Mouse (Mus musculus) lung, embryonic 15.5 days (tissue): Measurements from ENCODE around the gene Med19. TPM values are rescaled to one million over a fixed set of nuclear protein-coding genes. Genes with fewer than 3 reads are reported as not detected.
"Not testable (repeated sequence)": the region's sequence is repeated elsewhere in the genome, so short reads cannot be mapped to it uniquely, and the experiment has no call there.

Experiments
- ATAC-seq: fragments of 200-750 bp; cut with Nextera tagmentation; 2 replicates; pipeline ENCODE4 v1.8.0; 2017; ENCODE audit warnings: moderate number of reproducible peaks, borderline replicate concordance; ENCODE audit not compliant: low FRiP score, low TSS enrichment; ENCODE audit errors: extremely low read depth
- H3K27ac ChIP-seq: fragments of 300-500 bp; sonication (generic); 2 replicates; pipeline ENCODE4 v1.5.1; 2015; ENCODE audit warnings: moderate library complexity, mild to moderate bottlenecking, inconsistent platforms
- H3K27me3 ChIP-seq: fragments of 300-500 bp; sonication (generic); 2 replicates; pipeline ENCODE4 v1.6.1; 2015; ENCODE audit warnings: inconsistent platforms
- H3K36me3 ChIP-seq: fragments of 300-500 bp; sonication (generic); 2 replicates; pipeline ENCODE4 v1.6.1; 2015; ENCODE audit warnings: inconsistent platforms
- H3K4me1 ChIP-seq: fragments of 300-500 bp; sonication (generic); 2 replicates; pipeline ENCODE4 v1.6.1; 2015; ENCODE audit warnings: inconsistent platforms
- H3K4me2 ChIP-seq: fragments of 300-500 bp; sonication (generic); 2 replicates; pipeline ENCODE4 v1.6.1; 2015; ENCODE audit warnings: inconsistent platforms, mild to moderate bottlenecking, moderate library complexity
- H3K4me3 ChIP-seq: fragments of 300-500 bp; sonication (generic); 2 replicates; pipeline ENCODE4 v1.5.1; 2015; ENCODE audit warnings: mild to moderate bottlenecking, inconsistent platforms
- H3K9ac ChIP-seq: fragments of 300-500 bp; sonication (generic); 2 replicates; pipeline ENCODE4 v1.6.1; 2015; ENCODE audit warnings: inconsistent platforms
- H3K9me3 ChIP-seq: fragments of 300-500 bp; sonication (generic); 2 replicates; pipeline ENCODE4 v1.6.1; 2016; ENCODE audit warnings: inconsistent platforms
- WGBS: fragments of 180-500 bp; shearing (Covaris S2); methylation state at CpG from one replicate; pipeline ENCODE4 v1.1.7; 2015; 5-methylcytosine and 5-hydroxymethylcytosine counted together
- polyA plus RNA-seq: library from polyadenylated mRNA; unstranded; fragments of >200 nt; fragmentation: Nextera tagmentation; extraction: Ambion mirVana; gene quantifications from 2 replicates; pipeline ENCODE4 v1.2.1, GENCODE M21; 2015

Gene Med19
- polyA plus RNA-seq, 1 experiment from 2014 or later: 38.0 TPM

DNA sequence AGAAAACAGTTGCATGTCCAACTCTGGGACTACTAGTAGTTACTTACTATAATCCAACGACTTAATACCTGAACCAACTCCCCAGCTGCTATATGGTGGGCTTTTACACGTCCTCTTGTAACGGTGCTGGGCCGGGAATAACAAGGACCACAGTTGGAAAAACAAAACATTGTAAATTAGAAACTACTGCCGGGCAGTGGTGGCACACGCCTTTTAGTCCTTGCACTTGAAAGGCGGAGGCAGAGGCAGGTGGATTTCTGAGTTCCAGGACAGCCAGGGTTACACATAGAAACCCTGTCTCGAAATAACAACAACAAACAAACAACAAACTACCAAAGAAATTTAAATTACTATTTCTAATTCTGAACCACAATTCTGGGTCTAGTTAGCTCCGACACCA, 48.5 kb downstream of the Med19 start:
- Histone ChIP-seq H3K4me2 (peak overlapping the region; percentile 85), H3K27ac (0 out of 2 replicates have a peak overlapping the region, but pooled peaks have one; percentile 82), H3K4me3 (peak overlapping the region; percentile 63), H3K36me3 (peaks cover 16% of the 10 kb centered on the region), H3K9ac (peak overlapping the region; percentile 56), H3K9me3 (no peaks in the 10 kb centered on the region), H3K4me1 (peaks cover 15% of the 10 kb centered on the region), H3K27me3 (no peaks in the 10 kb centered on the region)
- peak; percentile 9; the same call in 1 of the 2 replicates for ATAC-seq
- 5% methylated on average over 9 of the region's 9 CpGs for WGBS

DNA sequence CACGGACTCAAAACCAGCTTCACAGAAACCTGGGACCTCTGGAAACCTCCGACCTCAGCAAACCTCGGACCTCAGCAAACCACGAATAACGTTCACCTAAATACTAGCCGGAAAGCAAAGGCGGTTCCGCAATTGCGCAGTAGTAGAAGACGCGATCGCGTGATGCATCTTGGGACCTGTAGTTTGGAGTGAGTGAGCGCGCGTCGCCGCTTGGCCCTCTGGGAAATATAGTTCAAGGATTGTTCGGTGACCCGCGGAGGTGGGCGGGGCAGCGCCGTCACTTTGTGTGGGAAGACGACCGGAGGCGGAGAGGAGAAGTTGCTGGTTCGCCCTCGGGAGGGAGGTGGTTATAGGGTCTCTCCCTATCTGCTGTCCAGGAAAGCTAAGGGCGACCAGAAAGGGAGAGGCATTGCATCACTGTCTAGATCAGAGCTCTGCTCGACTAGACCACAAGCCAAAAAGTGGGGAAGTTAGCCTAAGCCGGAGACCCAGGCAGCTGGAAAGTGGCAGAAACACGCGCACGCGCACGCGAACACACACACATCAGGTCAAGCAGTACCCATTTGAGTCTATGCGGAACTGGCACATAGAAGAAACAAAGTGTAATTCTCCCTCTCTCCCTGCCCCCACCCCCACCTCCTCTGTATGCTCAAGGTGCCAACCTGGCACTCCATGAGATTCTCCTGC, 49.1 kb downstream of the Med19 start, which contains the start of gene Clp1:
TSS of gene Clp1 (minus strand) at position 179 of the 687 bp plus-strand sequence.
- Histone ChIP-seq H3K27ac (peak within 1 kb of the TSS; percentile 82), H3K4me2 (peak within 1 kb of the TSS; percentile 85), H3K9me3 (no peaks in the 10 kb centered on the region), H3K36me3 (peaks cover 14% of the 10 kb centered on the region), H3K27me3 (no peaks in the 10 kb centered on the region), H3K4me1 (peaks cover 15% of the 10 kb centered on the region), H3K9ac (peak within 1 kb of the TSS; percentile 56), H3K4me3 (peak within 1 kb of the TSS; percentile 63)
- WGBS: under 1% methylated on average over 39 of the region's 39 CpGs
- ATAC-seq: peak; percentile 97

DNA sequence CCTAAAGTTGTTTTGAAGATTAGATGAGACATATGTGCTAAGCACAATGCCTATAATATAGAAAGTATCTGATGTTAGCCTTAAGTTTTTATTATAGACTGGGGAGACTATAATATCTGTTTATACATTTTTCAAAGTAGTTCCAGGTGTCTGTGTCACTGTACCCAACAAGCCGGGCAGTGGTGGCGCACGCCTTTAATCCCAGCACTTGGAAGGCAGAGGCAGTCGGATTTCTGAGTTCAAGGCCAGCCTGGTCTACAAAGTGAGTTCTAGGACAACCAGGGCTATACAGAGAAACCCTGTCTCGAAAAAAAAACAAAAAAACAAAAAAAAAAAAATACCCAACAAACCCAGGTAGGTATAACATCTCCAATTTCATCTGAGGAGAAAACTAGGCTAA, 50.0 kb downstream of the Med19 start:
- WGBS: 79% methylated on average over 5 of the region's 5 CpGs
- H3K9me3 ChIP-seq, H3K9ac ChIP-seq, ATAC-seq, H3K27me3 ChIP-seq, H3K4me2 ChIP-seq, H3K27ac ChIP-seq, H3K4me3 ChIP-seq: not testable (repeated sequence)
- Histone ChIP-seq H3K36me3 (peaks cover 13% of the 10 kb centered on the region), H3K4me1 (peaks cover 15% of the 10 kb centered on the region)

- H3K4me2 ChIP-seq: no peak overlapping the region
- peaks cover 16% of the 10 kb centered on the region; the same call in 1 of the 2 replicates for H3K27me3 ChIP-seq
- no peak overlapping the region for H3K4me3 ChIP-seq
- peaks cover 26% of the 10 kb centered on the region for H3K4me1 ChIP-seq
- no peaks in the 10 kb centered on the region for H3K36me3 ChIP-seq
- ATAC-seq: no peak
- H3K27ac ChIP-seq: no peak overlapping the region
- 75% methylated on average over 3 of the region's 3 CpGs for WGBS
- no peaks in the 10 kb centered on the region for H3K9me3 ChIP-seq
- H3K9ac ChIP-seq: no peak overlapping the region
Observed at GRCm38 (mm10) chr2:84731206-84731605, 53.0 kb downstream of the Med19 start.

- no peaks in the 10 kb centered on the region for H3K9me3 ChIP-seq
- no peak for ATAC-seq
- no peak overlapping the region for H3K4me2 ChIP-seq
- H3K9ac ChIP-seq: no peak overlapping the region
- WGBS: 56% methylated on average over 1 of the region's 1 CpGs
- peaks cover 33% of the 10 kb centered on the region for H3K4me1 ChIP-seq
- no peak overlapping the region for H3K27ac ChIP-seq
- H3K27me3 ChIP-seq: peaks cover 16% of the 10 kb centered on the region; the same call in 1 of the 2 replicates
- H3K4me3 ChIP-seq: no peak overlapping the region
- H3K36me3 ChIP-seq: no peaks in the 10 kb centered on the region
Observed at GRCm38 (mm10) chr2:84732394-84732793, 54.2 kb downstream of the Med19 start.

DNA sequence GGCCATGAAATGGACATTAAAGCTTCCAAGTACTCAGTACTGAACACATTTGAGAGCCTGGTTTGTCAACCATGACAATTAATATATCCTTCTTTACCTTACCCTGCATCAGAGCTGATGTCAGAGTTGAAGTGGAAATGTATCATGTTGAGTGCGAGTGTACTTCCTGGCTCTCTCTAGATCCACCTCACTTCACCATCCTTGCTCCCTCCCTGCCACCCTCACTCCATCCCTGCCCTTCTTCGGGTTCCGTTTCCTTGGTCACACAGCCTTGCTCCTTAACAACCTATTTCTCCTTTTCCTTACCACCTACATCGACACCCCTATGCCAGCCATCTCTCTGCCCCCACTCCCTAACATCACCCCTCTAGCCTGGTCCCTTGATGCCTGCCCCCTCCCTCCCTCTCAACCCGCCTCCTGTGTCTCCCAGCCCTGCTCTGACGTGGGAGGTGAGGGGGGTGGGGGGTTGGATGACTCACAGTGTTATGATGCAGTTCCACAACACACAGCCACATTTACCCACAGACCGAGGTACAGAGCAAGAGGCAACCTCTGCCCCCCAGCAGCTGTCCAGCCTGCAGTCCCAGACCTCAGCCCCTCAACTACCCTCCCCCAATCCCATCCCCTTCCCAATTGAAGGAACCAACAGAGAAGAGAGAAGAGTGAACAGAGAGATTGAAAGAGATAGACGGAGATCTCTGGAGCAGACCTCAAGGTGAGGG, 55.5 kb downstream of the Med19 start, which contains the start of gene Ypel4:
TSS of gene Ypel4 (plus strand) at position 480 of the 722 bp plus-strand sequence.
- no peaks in the 10 kb centered on the region for H3K36me3 ChIP-seq
- H3K27ac ChIP-seq: no peak within 1 kb of the TSS
- peak; percentile 4; the same call in 1 of the 2 replicates for ATAC-seq
- peak within 1 kb of the TSS; percentile 37 for H3K4me3 ChIP-seq
- peaks cover 46% of the 10 kb centered on the region for H3K4me1 ChIP-seq
- 2% methylated on average over 8 of the region's 8 CpGs for WGBS
- peak within 1 kb of the TSS; percentile 46 for H3K4me2 ChIP-seq
- H3K27me3 ChIP-seq: peaks cover 16% of the 10 kb centered on the region; the same call in 1 of the 2 replicates
- H3K9me3 ChIP-seq: no peaks in the 10 kb centered on the region
- peak within 1 kb of the TSS; percentile 32 for H3K9ac ChIP-seq

DNA sequence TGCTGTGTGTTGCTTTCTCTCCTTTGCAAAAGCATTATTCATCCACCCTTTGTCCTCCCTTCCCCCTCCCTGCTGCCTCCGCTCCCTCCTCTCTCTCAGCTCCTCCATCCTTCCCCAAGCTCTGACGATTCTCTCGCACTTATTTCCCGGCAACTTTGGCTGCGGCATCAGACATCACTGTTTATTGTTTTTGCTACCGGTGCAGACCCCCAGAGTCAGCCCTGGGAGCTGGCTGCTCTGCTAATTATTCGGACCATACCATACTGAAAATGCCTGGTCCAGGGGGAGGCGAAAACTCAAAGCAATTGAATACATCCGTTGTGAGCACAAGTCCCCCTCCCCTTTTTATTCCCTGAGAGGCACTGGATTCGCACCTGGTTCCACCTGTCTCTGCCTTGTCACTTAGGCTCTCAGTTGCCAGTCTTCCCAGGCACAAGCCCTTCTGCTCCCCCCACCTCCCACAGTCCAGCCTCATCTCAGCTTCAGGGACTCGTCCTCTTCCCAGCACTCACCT, 56.2 kb downstream of the Med19 start:
- H3K4me3 ChIP-seq: peak overlapping the region; percentile 37
- peaks cover 16% of the 10 kb centered on the region; the same call in 1 of the 2 replicates for H3K27me3 ChIP-seq
- ATAC-seq: no peak
- no peaks in the 10 kb centered on the region for H3K36me3 ChIP-seq
- peak overlapping the region; percentile 32 for H3K9ac ChIP-seq
- H3K27ac ChIP-seq: no peak overlapping the region
- WGBS: under 1% methylated on average over 11 of the region's 11 CpGs
- peaks cover 53% of the 10 kb centered on the region for H3K4me1 ChIP-seq
- peak overlapping the region; percentile 46 for H3K4me2 ChIP-seq
- no peaks in the 10 kb centered on the region for H3K9me3 ChIP-seq

GRCm38 (mm10) chr2:84734919-84735318, 56.7 kb downstream of the Med19 start:
- Histone ChIP-seq H3K4me2 (peak overlapping the region; percentile 46), H3K9me3 (no peaks in the 10 kb centered on the region), H3K27me3 (peaks cover 16% of the 10 kb centered on the region; the same call in 1 of the 2 replicates), H3K27ac (no peak overlapping the region), H3K9ac (peak overlapping the region; percentile 32; the same call in 1 of the 2 replicates), H3K4me3 (peak overlapping the region; percentile 37), H3K4me1 (peaks cover 58% of the 10 kb centered on the region), H3K36me3 (peaks cover 1% of the 10 kb centered on the region; the same call in 1 of the 2 replicates)
- 0% methylated on average over 2 of the region's 2 CpGs for WGBS
- ATAC-seq: no peak

DNA sequence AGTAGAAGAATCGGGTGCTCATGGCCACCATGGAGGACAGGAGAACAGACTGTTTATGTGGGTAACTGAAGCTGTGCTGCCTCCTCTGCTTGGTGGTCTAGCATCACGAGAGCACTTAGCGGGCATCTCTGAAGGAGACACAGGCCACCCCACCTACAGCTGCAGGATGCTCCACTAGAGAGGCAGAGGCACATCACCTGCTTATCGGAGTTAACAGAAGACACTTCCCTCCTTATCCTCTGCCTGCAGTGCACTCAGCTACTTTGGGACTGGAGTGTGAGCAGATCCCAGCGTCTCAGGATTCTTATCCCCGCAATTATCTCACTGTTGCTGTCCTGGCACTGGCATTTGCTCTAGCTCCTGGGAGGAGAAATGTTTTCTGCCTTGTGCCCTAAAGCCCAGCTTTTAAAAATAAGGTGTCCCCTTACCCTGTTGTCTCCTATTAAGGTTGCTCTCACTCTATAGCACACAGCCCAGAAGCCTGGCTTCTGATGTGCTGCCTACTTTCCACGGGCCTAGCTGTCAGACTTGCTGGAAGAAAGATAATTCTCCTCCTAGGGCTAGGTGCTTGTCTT, 57.2 kb downstream of the Med19 start:
- Histone ChIP-seq H3K4me1 (peaks cover 63% of the 10 kb centered on the region), H3K4me3 (no peak overlapping the region; the same call in 1 of the 2 replicates), H3K36me3 (peaks cover 6% of the 10 kb centered on the region; the same call in 1 of the 2 replicates), H3K27me3 (peaks cover 16% of the 10 kb centered on the region; the same call in 1 of the 2 replicates), H3K9ac (no peak overlapping the region), H3K4me2 (peak overlapping the region; percentile 46; the same call in 1 of the 2 replicates), H3K27ac (no peak overlapping the region), H3K9me3 (no peaks in the 10 kb centered on the region)
- WGBS: 18% methylated on average over 7 of the region's 7 CpGs
- no peak for ATAC-seq

DNA sequence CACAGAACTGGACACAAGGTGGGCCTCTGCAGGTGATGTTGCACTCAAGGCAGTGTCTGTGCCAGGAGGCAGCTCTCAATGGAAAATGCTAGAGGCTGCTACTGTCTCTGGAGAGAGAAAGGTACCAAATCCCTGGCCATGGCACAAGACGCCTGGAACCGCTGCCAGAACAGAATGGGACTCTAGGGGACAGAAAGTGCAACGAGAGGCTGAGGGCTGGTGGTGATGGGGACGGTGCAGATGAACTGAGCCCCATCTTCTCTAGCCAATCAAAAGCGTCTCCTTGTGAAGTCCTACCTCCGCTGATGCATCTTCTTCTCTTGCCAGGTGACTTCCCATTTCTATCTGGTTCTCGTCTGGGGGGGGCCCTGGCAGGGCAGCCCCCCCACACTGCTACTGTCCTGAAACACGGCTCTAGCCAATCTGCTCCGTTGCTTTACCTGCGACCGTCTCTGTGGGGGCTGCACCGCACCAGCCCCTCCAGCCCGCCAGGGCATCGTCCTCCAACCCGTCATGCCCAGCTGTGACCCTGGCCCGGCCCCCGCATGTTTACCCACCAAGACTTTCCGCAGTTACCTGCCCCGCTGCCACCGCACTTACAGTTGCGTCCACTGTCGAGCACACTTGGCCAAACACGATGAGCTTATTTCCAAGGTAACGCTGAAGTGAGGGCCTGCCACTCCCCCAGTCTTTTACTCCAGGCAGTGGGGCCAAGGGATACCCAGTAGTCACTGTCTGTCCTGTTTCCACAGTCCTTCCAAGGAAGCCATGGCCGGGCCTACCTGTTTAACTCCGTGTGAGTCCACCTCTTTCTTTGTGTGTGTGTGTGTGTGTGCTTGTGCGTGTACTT, 58.3 kb downstream of the Med19 start:
- H3K4me3 ChIP-seq: peak overlapping the region; percentile 7
- peak overlapping the region; percentile 40 for H3K4me2 ChIP-seq
- peaks cover 6% of the 10 kb centered on the region for H3K36me3 ChIP-seq
- 4% methylated on average over 27 of the region's 27 CpGs for WGBS
- 0 out of 2 replicates have a peak overlapping the region, but pooled peaks have one; percentile 71 for H3K27ac ChIP-seq
- ATAC-seq: no peak
- H3K9ac ChIP-seq: no peak overlapping the region
- H3K9me3 ChIP-seq: no peaks in the 10 kb centered on the region
- H3K27me3 ChIP-seq: peaks cover 16% of the 10 kb centered on the region; the same call in 1 of the 2 replicates
- peaks cover 74% of the 10 kb centered on the region for H3K4me1 ChIP-seq
